Mouse (Mus musculus): ENCODE measurements at regions not wholly inside any gene's neighbourhood (a gene's known extent, or its start where the extent isn't known, plus 50 kb on each side); places are given as distances from the start of the nearest gene placed in this dataset.
A peak's percentile ranks its signal among the peaks of the same experiment; 100 is the strongest.

DNA sequence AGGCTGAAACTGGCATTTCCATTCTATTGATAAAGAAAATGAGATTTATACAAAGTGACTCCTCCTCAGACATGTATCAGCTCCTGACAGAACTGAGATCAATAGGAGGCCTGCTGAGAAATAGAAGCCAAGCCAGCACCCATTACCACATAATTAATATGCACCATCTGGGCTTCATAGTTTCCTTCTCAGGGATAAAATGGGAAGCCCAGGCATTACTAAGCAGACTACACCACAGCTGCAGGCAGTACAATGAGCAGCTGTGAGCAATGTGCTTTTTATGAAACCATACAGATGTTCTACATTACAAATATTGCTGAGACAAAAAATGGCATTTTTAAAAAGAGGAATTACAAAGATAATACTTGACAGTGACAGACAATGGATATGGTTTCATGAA is 950.1 kb downstream of the Otol1 start:
- intact Hi-C loops (cut with DNase I) = no loop called here

DNA sequence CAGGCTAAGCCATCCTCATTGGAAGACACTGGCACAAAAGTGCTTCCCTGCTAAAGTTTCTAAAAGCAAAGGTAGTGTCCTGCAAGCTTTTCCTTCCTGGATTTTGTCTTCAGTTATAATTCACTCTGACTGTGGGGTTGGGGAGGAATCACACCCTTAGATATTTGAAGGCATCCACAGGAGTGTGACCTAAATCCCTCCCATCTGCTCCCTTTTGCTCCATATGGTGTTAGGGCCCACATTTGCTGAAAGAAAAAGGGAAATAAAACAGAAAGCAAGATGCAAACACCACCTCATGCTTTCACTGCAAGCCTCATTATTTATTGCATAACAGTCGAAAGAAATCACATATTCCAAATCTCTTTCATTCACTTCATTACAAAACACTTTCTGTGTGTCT is 955.1 kb downstream of the Otol1 start:
- H3K4me3 ChIP-seq = no peak overlapping the region
- DNase-seq (ENCODE audit: extremely low spot score in 1 of 2, low spot score in 2 of 2) = peak in 1 of 2 experiments; percentile 14
- TF ChIP-seq CTCF (IDR thresholded peaks at IDR 0.05) = no peak
- no peak overlapping the region; the same call in 1 of the 2 replicates for H3K27ac ChIP-seq
- intact Hi-C loops (cut with DNase I) = loop anchor here (10.0 kb wide), 1 partner anchor 418 kb away; no protein-coding TSS in a partner anchor

More for the DNA sequence above, 950.1 kb downstream of the Otol1 start:
- H3K27ac ChIP-seq = no peak overlapping the region
- DNase-seq (ENCODE audit: extremely low spot score in 1 of 2, low spot score in 2 of 2) = no peak
- no peak overlapping the region for H3K4me3 ChIP-seq
- TF ChIP-seq CTCF (IDR thresholded peaks at IDR 0.05) = no peak

DNA sequence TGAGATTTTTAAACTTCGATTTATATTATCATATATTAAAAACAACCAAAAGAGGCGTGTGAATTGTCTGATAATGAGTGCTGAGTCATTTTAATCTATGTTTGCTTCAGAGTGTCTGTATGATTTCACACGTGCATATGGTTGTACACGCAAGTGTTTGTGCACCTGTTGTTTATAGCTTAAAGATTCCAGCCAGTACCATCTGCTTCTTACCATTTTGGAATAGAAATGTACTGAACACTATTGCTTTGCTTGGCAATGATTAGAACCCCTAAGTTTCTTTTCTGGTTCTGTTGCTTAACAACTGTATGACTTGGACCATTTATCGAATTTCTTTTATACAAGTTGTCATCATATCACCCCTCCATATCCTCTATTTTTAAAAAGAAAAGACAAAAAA is 969.5 kb downstream of the Otol1 start:
- no peak for DNase-seq (ENCODE audit: extremely low spot score in 1 of 2, low spot score in 2 of 2)
- TF ChIP-seq CTCF (IDR thresholded peaks at IDR 0.05) = no peak
- H3K4me3 ChIP-seq = no peak overlapping the region
- no peak overlapping the region for H3K27ac ChIP-seq
- intact Hi-C loops (cut with DNase I) = no loop called here

DNA sequence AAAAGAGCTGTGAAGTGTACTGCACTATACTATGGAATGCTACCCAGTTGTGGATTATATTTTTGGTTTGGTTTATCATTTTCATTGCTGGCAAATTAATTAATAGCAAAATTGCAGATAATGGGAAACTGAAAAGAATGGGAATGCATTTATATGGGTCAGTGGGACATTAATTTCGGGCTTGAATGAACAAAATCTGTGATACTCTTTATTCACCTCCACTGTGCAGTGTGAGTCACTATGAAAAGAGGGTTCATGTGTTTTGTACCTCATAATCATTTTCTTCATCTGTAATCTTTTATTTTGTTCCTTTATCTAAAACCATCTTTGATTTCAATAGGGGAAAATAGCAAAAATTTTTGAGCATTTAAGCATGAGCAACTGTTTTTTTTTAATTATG is 983.5 kb downstream of the Otol1 start:
- intact Hi-C loops (cut with DNase I) = no loop called here
- no peak for TF ChIP-seq CTCF (IDR thresholded peaks at IDR 0.05)
- DNase-seq (ENCODE audit: extremely low spot score in 1 of 2, low spot score in 2 of 2) = no peak
- no peak overlapping the region for H3K4me3 ChIP-seq
- H3K27ac ChIP-seq = no peak overlapping the region

DNA sequence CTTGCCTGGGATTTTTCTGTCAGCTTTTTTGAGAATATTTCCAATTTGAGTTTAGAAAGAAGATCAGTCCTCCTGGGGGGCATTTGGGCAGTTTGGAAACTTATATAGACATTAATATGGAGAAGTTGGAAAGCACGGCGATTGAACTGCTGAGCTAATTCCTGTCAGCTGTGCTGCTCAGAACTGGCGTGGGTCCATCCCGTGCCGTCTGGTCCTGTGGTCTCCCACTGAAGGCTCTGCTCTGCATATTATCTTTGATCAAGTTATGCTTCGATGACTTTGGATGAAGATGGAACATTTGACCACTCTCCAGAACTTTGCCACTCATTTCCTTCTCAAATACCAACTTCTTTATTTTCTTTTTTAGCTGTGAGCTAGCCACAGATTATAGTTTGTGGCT is 995.6 kb downstream of the Otol1 start:
- DNase-seq (ENCODE audit: extremely low spot score in 1 of 2, low spot score in 2 of 2) = no peak
- Histone ChIP-seq H3K27ac (no peak overlapping the region), H3K4me3 (no peak overlapping the region)
- TF ChIP-seq CTCF (IDR thresholded peaks at IDR 0.05) = no peak
- intact Hi-C loops (cut with DNase I) = no loop called here

Data from left cerebral cortex, adult 2 months (tissue).